Mouse (Mus musculus): ENCODE results near the gene Zfyve27.

GRCm38 (mm10) chr19:42120451-42120850, 43.3 kb upstream of the Zfyve27 start:
- TF ChIP-seq POLR2A (IDR thresholded peaks at IDR 0.05; ENCODE audit: borderline replicate concordance, extremely low read depth, low read depth, low read length) (no peak), CTCF (IDR thresholded peaks at IDR 0.05; ENCODE audit: insufficient read depth, low read length) (no peak)

All from lung, adult 2 months (tissue).